Mouse (Mus musculus) ES-E14 (cell line): ENCODE measurements around the gene Kcnh5. TPM values are rescaled to one million over a fixed set of nuclear protein-coding genes. Genes with fewer than 3 reads are reported as not detected.

Experiments used
- DNase-seq: peaks from one replicate; pipeline ENCODE4 v3.0.0-alpha.2; 2013; ENCODE audit warnings: low read depth, low spot score
- H3K27ac ChIP-seq: 2 replicates; pipeline ENCODE4 v1.5.1; 2012; ENCODE audit warnings: low read depth, mild to moderate bottlenecking, low read length, moderate library complexity, mixed read lengths; ENCODE audit not compliant: poor library complexity, insufficient read depth, severe bottlenecking
- H3K36me3 ChIP-seq: 2 replicates; pipeline ENCODE4 v1.6.1; 2012; ENCODE audit warnings: mild to moderate bottlenecking, low read length, moderate library complexity, mixed read lengths; ENCODE audit not compliant: control insufficient read depth, poor library complexity, insufficient read depth, severe bottlenecking
- H3K4me1 ChIP-seq, 2 experiments: fragments of 150-350 bp in 1 of 2; sonication (generic) in 1 of 2; 2 replicates each; pipeline ENCODE4 v1.6.1; 2012; ENCODE audit warnings: low read length in 2 of 2, mild to moderate bottlenecking in 1 of 2, mixed read lengths in 1 of 2; ENCODE audit not compliant: control insufficient read depth in 2 of 2, insufficient read depth in 2 of 2, poor library complexity in 1 of 2
- H3K4me3 ChIP-seq, 2 experiments: fragments of 150-350 bp in 1 of 2; sonication (generic) in 1 of 2; 2 replicates each; pipeline ENCODE4 v1.5.1; 2012; ENCODE audit warnings: low read length in 2 of 2, low read depth in 1 of 2, mild to moderate bottlenecking in 1 of 2, mixed read lengths in 1 of 2; ENCODE audit not compliant: insufficient read depth in 1 of 2, poor library complexity in 1 of 2, severe bottlenecking in 1 of 2
- H3K9ac ChIP-seq: 2 replicates; pipeline ENCODE4 v1.6.1; 2012; ENCODE audit warnings: low read depth, mild to moderate bottlenecking, low read length, mixed read lengths; ENCODE audit not compliant: poor library complexity, insufficient read depth, severe bottlenecking
- H3K9me3 ChIP-seq: fragments of 150-350 bp; sonication (generic); 2 replicates; pipeline ENCODE4 v1.6.1; 2012; ENCODE audit warnings: low read depth, mild to moderate bottlenecking, low read length; ENCODE audit not compliant: control insufficient read depth, insufficient read depth
- CHD2 ChIP-seq: IDR thresholded peaks from 2 replicates; pipeline ENCODE4 v1.6.1; 2014; ENCODE audit warnings: mild to moderate bottlenecking, low read depth, low read length, inconsistent platforms
- HCFC1 ChIP-seq: IDR thresholded peaks from 2 replicates; pipeline ENCODE4 v1.6.1; 2012; ENCODE audit warnings: low read length, inconsistent platforms, borderline replicate concordance; ENCODE audit not compliant: insufficient read depth
- MAFK ChIP-seq: IDR thresholded peaks from 2 replicates; pipeline ENCODE4 v1.6.1; 2014; ENCODE audit warnings: mild to moderate bottlenecking, low read depth, low read length, inconsistent platforms; ENCODE audit not compliant: insufficient read depth
- ZC3H11A ChIP-seq: IDR thresholded peaks from 2 replicates; pipeline ENCODE4 v1.6.1; 2012; ENCODE audit warnings: low read depth, mild to moderate bottlenecking, inconsistent platforms, low read length, borderline replicate concordance
- ZNF384 ChIP-seq: IDR thresholded peaks from 2 replicates; pipeline ENCODE4 v1.6.1; 2012; ENCODE audit warnings: low read depth, low read length, inconsistent platforms
- in situ Hi-C, 2 experiments: fragments of 600-800 bp; cut with MboI; formaldehyde crosslinking; loops; one replicate each; pipeline ENCODE4 v1.15.1; 2025; ENCODE audit warnings: low sequenced_read_pairs in 2 of 2, inconsistent platforms in 1 of 2; ENCODE audit not compliant: unreplicated experiment in 2 of 2
- total RNA-seq: library from RNA; depleted of rRNA; stranded (reverse); fragments of 300-350 nt; gene quantifications from 2 replicates; pipeline ENCODE4 v1.2.3, GENCODE M21; 2012

The Kcnh5 gene
- total RNA-seq, 1 experiment, result 0.18 TPM

DNA sequence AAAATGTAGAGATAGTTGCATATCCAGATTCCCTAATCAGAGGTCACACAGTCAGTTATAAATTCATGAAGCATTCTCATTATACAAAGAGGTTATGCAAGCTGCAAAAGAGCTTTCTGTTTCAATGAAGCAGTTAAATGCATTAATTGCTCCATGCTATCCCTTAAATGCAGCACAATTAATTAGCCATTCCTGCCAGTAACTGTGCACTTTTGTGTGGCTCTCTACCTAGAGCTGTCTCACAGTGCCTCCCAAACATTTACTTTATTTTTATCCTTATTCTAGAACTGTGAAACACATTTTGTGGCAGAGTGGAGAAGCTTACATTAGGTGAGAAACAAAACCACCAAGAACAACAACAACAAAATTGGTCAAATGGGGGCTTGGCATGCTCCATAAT is 114.6 kb downstream of the Kcnh5 start:
- Histone ChIP-seq H3K9ac (no peak overlapping the region), H3K27ac (no peak overlapping the region), H3K9me3 (no peaks in the 10 kb centered on the region), H3K4me3 (no peak overlapping the region), H3K36me3 (no peaks in the 10 kb centered on the region), H3K4me1 (no peaks in the 10 kb centered on the region)
- TF ChIP-seq HCFC1, result no peak
- TF ChIP-seq ZC3H11A, result no peak
- no peak for TF ChIP-seq MAFK
- TF ChIP-seq CHD2, result no peak
- no peak for TF ChIP-seq ZNF384
- in situ Hi-C loops, result no loop called here
- DNase-seq, result no peak

DNA sequence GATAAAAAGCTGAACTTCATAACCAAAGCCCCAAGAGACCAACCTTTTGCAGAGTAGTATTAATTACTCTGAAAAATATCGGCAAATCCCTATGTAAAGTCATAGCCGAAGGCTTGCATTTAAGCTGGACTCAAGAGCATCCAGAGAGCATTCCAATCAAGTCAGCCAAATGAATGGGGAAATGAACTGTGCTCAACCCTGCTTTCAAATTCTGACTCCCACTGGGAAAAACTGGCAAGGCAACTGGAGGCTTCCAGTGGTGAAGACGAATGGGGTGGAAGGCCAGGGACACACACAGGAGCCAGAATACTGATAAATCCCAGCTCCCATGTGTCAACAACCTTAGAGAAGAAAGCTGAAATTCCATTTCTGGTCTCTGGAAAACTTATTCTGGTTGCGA is 115.4 kb downstream of the Kcnh5 start:
- H3K9me3 ChIP-seq, result no peaks in the 10 kb centered on the region
- TF ChIP-seq HCFC1 (no peak), ZNF384 (no peak), CHD2 (no peak), ZC3H11A (no peak), MAFK (no peak)
- DNase-seq, result no peak

DNA sequence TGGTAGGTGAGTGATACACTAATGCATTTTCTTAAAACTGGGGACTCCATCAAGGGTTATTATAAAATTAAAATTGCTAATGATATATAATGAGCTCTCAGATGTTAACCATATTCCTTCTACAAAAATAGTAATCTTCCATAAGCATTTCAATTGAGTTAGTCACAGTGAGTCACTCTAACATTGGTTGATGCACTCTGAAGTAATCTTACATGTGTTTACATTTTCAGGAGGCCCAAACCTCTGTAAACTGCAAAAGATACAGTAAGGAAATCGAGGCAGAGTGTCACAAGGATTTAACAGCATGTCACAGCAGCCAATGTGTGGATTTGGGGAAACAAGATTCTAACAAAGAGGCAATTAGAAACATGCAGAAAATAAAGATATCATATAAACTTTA is 123.4 kb downstream of the Kcnh5 start:
- Histone ChIP-seq H3K9ac (no peak overlapping the region), H3K4me1 (no peaks in the 10 kb centered on the region), H3K36me3 (no peaks in the 10 kb centered on the region), H3K4me3 (no peak overlapping the region), H3K9me3 (no peaks in the 10 kb centered on the region), H3K27ac (no peak overlapping the region)
- no peak for DNase-seq
- in situ Hi-C loops, result no loop called here
- TF ChIP-seq CHD2 (no peak), ZC3H11A (no peak), ZNF384 (no peak), HCFC1 (no peak), MAFK (no peak)

More for the DNA sequence above, 115.4 kb downstream of the Kcnh5 start:
- no peak overlapping the region for H3K9ac ChIP-seq
- no peaks in the 10 kb centered on the region for H3K36me3 ChIP-seq
- H3K4me3 ChIP-seq, result no peak overlapping the region
- H3K4me1 ChIP-seq, result no peaks in the 10 kb centered on the region
- no peak overlapping the region for H3K27ac ChIP-seq
- in situ Hi-C loops, result no loop called here

DNA sequence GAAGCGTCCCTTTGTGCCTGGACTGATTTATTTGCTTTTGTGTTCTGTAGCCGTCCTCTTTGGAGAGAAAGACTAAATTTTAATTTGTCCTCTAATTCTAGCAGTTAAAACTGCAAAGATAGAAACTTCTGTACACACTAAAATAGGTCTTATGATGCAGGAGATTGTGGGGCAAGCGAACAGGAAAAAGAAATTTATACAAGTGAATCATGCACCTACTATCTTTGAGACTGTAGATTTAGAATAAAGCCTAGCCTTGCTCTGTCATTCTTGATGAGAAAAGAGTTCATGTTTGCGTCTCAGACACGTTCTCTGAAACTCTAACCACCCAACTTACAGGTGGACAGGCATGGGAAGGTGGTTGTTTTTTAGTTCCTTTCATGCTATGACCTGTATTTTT is 140.4 kb downstream of the Kcnh5 start:
- no peaks in the 10 kb centered on the region for H3K4me1 ChIP-seq
- in situ Hi-C loops, result no loop called here
- no peak overlapping the region for H3K4me3 ChIP-seq
- no peaks in the 10 kb centered on the region for H3K9me3 ChIP-seq
- H3K27ac ChIP-seq, result no peak overlapping the region
- TF ChIP-seq ZC3H11A, result no peak
- no peak for TF ChIP-seq ZNF384
- TF ChIP-seq CHD2, result no peak
- TF ChIP-seq HCFC1, result no peak
- no peak for TF ChIP-seq MAFK
- no peak overlapping the region for H3K9ac ChIP-seq
- no peak for DNase-seq
- no peaks in the 10 kb centered on the region for H3K36me3 ChIP-seq
